Mouse (Mus musculus): Measurements from ENCODE around the gene Plxna3. TPM values are rescaled to one million over a fixed set of nuclear protein-coding genes. Genes with fewer than 3 reads are reported as not detected.

The Plxna3 gene
- polyA plus RNA-seq (2015; fragmentation: Nextera tagmentation; extraction: Ambion mirVana), result 17.0 and 25.9 TPM in 2 replicates

DNA sequence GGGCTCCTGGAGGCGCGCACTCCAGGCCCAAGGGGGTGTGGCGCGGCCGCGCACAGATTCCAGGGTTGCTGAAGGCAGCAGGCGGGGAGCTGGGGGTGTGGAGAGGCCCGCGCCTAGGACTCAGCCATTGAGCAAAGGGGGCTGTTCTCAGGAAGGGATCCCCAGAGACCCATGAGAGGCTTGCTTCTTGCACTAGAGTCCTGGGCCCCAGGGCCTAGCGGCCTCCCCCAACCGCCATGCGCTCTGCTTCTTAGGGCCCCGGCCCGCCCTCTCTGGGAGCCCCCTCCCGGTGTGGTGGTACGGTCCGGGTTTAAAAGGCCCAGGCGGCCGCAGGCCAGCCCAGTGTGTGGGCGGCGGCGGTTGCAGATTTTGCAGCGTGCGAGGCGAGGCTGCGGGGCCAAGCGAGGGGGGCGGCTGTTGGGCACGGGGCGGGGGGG is at the start of gene Plxna3:
Gene Plxna3, plus strand, starts transcription at position 342 of the 437 bp plus-strand sequence.

DNA sequence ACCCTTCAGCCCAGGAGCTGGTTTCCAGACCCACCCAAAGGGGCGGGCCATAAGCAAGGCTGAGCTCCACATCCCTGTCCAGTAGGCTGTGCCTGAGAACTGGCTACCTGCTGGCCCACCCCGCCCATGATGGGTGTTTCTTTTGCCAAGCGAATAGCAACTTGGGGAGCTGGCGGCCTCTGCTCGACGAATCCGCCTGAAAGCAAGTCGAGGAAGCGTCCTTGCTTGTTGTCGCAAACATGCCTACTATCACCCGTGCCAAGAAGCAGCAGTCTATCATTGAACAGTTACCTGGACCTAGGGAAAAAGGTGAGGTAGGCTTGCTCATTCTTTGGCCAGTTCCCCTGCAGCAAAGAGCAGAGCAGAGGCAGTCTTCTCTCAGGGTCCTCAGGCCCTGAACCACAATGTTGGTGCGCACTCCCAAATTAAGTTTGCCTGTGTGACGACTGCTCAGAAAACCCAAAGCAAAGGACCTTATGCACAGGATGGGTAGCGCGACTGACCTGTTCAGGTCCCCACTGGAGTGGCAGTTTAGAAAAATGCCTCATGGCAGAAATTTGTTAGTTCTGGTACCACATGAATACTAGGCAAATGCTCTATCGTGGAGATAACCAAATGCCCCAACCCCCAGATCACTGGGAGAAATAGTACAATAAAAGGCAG is 47.0 kb upstream of the Plxna3 start, which contains the start of the genes Taz and Dnase1l1:
Gene Taz, plus strand, starts transcription at position 181 of the 663 bp plus-strand sequence.
Gene Dnase1l1, minus strand, starts transcription at position 606 of the 663 bp plus-strand sequence.

DNA sequence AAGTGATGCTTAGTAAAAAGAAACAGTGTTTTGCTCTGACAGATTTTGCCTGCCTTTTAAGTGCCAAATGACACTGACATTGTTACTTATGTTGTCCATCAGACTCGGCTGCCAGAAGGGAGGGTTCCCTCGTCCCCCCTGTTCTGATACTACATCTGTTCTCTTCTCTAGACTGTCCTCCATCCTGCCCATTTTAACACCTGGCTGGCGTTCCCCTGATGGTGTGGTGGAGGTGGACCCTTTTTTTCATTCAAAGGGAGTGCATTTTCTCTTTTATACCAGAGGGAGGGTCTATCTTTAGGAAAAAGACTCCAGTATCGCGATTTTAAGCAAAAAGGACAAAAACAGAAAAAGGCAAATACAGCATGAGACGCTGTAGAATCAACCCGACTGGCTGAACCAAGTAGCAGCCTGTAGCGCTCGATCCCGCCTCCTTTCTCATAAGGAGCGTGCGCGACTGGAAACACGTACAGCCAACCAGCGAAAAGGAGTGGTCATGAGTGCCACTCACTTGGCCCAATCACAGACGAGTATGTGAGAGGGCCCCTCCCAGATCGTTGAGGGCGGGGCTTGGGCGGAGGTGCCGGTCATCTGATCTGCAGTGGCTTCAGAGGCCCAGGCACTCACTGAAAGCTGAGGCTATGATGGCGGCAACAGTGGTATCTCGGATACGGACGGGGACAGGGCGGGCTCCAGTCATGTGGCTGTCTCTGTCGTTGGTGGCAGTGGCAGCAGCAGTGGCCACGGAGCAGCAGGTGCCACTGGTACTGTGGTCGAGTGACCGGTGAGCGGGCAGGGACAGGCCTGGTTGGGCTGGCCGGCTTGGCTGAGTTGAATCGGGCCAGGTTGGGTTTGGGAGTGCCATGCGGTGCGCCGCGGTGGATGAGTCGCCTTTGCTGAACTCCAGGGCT is 32.1 kb upstream of the Plxna3 start, which contains the start of gene Atp6ap1:
Gene Atp6ap1, plus strand, starts transcription at position 560 of the 911 bp plus-strand sequence.

DNA sequence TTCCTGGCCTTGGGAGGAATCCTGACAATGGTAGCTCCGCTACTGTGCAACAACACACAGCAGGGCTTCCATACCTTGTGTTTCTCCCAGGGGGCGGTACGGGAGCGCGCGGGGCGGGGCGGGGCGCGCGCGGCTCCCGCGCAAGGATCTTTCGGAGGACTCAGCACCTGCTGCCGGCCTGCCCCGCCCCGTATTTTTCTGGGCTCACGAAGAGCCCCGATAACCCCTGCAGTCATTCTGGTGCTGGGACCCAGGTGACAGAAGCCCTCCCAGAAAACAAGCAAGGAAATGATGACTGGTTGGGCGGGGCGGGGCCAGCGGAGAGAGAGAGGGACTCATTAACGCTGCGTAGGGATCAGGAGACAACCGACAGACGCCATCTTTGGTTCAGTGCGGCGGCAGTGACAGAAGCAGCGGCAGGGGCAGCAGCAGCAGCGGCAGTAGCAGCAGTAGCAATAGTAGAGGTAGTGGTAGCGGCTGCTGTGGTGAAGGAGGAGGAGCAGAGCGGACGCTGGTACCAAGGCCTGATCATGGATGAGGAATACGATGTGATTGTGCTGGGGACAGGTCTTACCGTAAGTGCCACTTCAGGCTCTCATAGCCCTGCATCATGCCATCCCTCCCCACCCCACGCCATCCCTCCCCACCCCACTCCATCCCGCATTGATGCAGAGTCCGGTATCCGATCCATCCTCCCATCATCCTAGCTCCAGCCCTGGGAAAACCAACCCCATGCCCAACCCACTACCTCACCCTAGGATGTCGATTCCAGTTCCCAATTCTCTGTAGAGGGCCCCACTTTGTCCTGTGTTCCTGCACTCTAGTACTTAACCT is 23.8 kb upstream of the Plxna3 start, which contains the start of gene Gdi1:
Gene Gdi1, plus strand, starts transcription at position 132 of the 834 bp plus-strand sequence.

DNA sequence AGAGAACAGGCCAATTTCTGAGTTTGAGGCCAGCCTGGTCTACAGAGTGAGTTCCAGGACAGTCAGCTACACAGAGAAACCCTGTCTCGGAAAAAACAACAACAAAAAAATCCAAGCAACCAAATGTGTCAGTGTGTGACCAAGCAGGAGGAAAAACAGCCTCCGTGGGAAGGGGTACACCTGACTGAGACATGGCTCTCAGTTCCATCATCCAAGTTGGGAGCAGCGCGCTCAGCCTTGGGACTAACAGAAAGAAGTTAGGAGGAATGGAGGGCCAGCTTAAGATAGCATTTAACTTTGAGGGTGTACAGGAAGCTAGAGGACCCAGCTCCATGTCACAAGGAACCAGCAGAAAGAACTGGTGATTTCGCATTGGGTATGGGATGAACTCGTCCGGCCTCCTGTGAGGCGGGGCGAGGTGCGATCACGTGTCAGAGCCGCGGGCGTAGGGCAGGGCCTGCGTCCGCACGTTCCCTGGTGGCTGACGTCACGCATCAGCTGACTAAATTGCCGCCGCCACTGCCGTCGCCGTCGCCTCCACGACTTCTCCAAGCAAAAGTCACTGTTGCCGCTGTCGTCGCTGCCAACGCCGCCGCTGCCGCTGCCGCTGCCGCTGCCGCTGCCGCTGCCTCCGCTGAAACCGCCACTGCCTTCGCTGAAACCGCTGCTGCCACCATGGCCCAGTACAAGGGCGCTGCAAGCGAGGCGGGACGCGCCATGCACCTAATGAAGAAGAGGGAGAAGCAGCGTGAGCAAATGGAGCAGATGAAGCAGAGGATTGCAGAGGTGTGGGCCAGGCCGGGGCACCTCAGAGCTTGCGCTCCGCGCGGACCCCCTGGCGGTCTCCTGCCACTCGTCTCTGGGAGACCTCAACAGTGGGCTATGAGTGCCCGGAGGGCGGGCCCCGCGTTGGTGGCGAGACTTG is 16.1 kb upstream of the Plxna3 start, which contains the start of gene Fam50a:
Gene Fam50a, plus strand, starts transcription at position 494 of the 925 bp plus-strand sequence.

DNA sequence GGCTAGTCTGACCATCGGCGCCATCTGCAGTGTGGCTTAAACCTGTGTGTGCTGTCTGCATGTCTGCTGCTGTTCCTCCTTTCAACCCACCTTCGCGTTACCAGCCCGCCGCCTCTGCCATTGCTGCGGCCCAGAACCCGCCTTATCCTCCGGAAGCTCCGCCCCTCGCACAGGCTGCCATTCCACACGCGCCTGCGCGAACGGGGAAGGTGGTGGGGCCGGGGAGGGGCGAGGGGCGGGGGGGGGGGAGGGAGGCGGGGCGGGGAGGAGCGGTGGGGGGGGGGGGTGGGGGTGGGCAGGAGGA is 24.6 kb downstream of the Plxna3 start, which contains the start of gene Lage3:
Gene Lage3, minus strand, starts transcription at position 152 of the 304 bp plus-strand sequence.

DNA sequence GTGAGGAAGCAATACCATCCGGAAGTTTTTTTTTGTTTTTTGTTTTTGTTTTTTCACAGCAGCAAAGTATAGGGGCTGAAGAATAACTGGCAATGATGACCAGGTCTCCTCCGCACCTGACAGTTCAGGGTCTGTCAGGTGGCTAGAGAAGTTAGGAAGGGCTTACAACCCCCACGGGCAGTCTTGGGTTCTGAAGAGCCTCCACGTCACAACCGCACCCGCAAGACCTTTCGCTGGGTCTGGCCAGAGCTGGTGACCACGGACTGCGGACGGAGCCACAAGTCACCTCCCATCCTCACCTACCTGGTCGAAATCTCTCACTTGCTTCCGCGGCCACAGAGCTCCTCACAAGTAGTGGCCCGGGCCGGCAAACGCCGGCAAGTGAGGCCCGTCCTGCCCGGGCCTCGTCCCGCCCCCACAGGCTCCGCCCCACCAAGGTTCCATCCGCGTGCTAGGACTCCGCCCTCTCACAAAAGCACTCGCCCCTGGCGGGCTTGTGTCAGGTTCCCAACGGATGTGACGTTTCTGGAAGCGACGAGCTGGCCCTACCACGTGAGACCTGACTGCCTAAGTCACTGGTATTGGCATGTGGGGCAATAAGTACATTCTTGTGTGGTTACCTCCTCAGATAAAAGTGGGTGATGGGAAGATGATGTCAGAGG is 44.2 kb downstream of the Plxna3 start, which contains the start of the genes Ubl4a and Slc10a3:
Gene Ubl4a, minus strand, starts transcription at position 331 of the 662 bp plus-strand sequence.
Gene Slc10a3, minus strand, starts transcription at position 462 of the 662 bp plus-strand sequence.

DNA sequence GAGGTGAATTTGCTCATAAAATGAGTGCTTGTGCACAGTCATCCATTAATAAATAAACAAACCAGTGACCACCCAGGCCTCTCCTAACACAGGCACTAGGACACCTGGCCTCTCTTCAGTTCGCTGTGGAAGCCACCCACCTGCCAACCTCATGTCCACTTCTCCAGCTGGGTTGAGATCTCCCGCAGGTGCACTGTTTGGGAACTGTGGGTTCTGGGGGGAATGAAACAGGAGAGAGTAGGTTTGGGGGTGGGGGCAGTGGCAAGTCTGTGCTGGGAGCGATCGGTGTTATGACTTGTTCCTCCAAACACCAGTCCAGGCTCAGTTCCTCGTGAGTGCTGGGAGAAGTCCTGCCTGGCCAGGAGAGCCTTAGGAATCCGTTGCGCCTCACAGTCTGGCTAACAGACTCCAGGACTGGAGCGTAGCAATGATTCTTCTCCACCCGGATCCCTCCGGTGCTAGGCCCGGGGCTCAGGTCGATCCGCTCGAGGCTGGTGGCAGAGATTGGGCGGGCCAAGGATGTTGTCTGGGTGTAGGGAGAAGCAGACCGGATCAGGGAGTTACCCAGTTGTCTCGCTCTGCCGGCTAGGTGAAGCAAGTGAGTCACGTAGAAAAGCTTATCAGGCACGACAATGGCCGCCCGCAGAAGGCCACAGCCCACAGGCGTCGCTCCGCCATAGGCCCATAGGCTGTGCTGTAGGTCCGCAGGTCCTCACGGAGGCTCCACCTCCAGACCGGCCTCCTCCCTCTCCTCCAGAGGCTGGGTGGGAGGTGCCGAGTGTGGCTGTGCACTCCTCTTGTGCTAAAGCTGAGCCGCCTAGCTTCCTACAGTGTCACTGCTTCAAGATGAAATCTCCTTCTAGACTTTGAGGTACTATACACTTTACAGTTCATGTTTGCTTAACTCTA is 63.9 kb downstream of the Plxna3 start, which contains the start of the genes Fam3a and Ikbkg:
Gene Fam3a, minus strand, starts transcription at position 738 of the 909 bp plus-strand sequence.
Gene Ikbkg, plus strand, starts transcription at position 756 of the 909 bp plus-strand sequence.

Small RNAs within 50 kb of the gene (microRNA-seq; reads per million reads assigned to microRNA genes)
- not detected for gene Mir7092

Other genes with a start within 250 kb of the Plxna3 start
- gene Opn1mw, start 201.6 kb upstream of the Plxna3 start, polyA plus RNA-seq (2015; fragmentation: Nextera tagmentation; extraction: Ambion mirVana), result not detected in 2 replicates
- 10.4 and 12.3 TPM in 2 replicates for gene Mecp2, start 193.7 kb upstream of the Plxna3 start, polyA plus RNA-seq (2015; fragmentation: Nextera tagmentation; extraction: Ambion mirVana)
- gene Tex28, start 161.2 kb upstream of the Plxna3 start, polyA plus RNA-seq (2015; fragmentation: Nextera tagmentation; extraction: Ambion mirVana), result not detected in 2 replicates
- gene Tktl1, start 151.8 kb upstream of the Plxna3 start, polyA plus RNA-seq (2015; fragmentation: Nextera tagmentation; extraction: Ambion mirVana), result 0.06 and 0.11 TPM in 2 replicates
- gene Flna, start 79.2 kb upstream of the Plxna3 start, polyA plus RNA-seq (2015; fragmentation: Nextera tagmentation; extraction: Ambion mirVana), result 43.8 and 61.0 TPM in 2 replicates
- 14.8 and 19.3 TPM in 2 replicates for gene Emd, start 74.4 kb upstream of the Plxna3 start, polyA plus RNA-seq (2015; fragmentation: Nextera tagmentation; extraction: Ambion mirVana)
- gene Rpl10, start 58.3 kb upstream of the Plxna3 start, polyA plus RNA-seq (2015; fragmentation: Nextera tagmentation; extraction: Ambion mirVana), result 381 and 413 TPM in 2 replicates
- 71.7 and 76.5 TPM in 2 replicates for gene Taz, start 47.2 kb upstream of the Plxna3 start, polyA plus RNA-seq (2015; fragmentation: Nextera tagmentation; extraction: Ambion mirVana)
- 4.8 and 6.5 TPM in 2 replicates for gene Dnase1l1, start 46.7 kb upstream of the Plxna3 start, polyA plus RNA-seq (2015; fragmentation: Nextera tagmentation; extraction: Ambion mirVana)
- gene Atp6ap1, start 32.0 kb upstream of the Plxna3 start, polyA plus RNA-seq (2015; fragmentation: Nextera tagmentation; extraction: Ambion mirVana), result 288 and 316 TPM in 2 replicates
- 703 and 737 TPM in 2 replicates for gene Gdi1, start 24.1 kb upstream of the Plxna3 start, polyA plus RNA-seq (2015; fragmentation: Nextera tagmentation; extraction: Ambion mirVana)
- gene Fam50a, start 16.0 kb upstream of the Plxna3 start, polyA plus RNA-seq (2015; fragmentation: Nextera tagmentation; extraction: Ambion mirVana), result 50.7 and 58.8 TPM in 2 replicates
- gene Lage3, start 24.6 kb downstream of the Plxna3 start, polyA plus RNA-seq (2015; fragmentation: Nextera tagmentation; extraction: Ambion mirVana), result 84.2 and 99.7 TPM in 2 replicates
- 62.6 and 63.8 TPM in 2 replicates for gene Ubl4a, start 44.2 kb downstream of the Plxna3 start, polyA plus RNA-seq (2015; fragmentation: Nextera tagmentation; extraction: Ambion mirVana)
- gene Slc10a3, start 44.3 kb downstream of the Plxna3 start, polyA plus RNA-seq (2015; fragmentation: Nextera tagmentation; extraction: Ambion mirVana), result 7.3 TPM in 2 replicates
- gene Fam3a, start 64.2 kb downstream of the Plxna3 start, polyA plus RNA-seq (2015; fragmentation: Nextera tagmentation; extraction: Ambion mirVana), result 29.6 and 32.1 TPM in 2 replicates
- gene Ikbkg, start 64.2 kb downstream of the Plxna3 start, polyA plus RNA-seq (2015; fragmentation: Nextera tagmentation; extraction: Ambion mirVana), result 9.5 and 9.7 TPM in 2 replicates
- gene G6pdx, start 100.1 kb downstream of the Plxna3 start, polyA plus RNA-seq (2015; fragmentation: Nextera tagmentation; extraction: Ambion mirVana), result 38.9 and 41.4 TPM in 2 replicates
- gene Gm6880, start 152.3 kb downstream of the Plxna3 start, polyA plus RNA-seq (2015; fragmentation: Nextera tagmentation; extraction: Ambion mirVana), result not detected in 2 replicates
- gene Olfr1326-ps1, start 245.8 kb downstream of the Plxna3 start, polyA plus RNA-seq (2015; fragmentation: Nextera tagmentation; extraction: Ambion mirVana), result not detected in 2 replicates